Mouse (Mus musculus) bone marrow macrophage, adult 2 months (primary cell): ENCODE measurements around the gene Tjp2.

Experiments
- CTCF ChIP-seq: IDR thresholded peaks from 2 replicates; pipeline ENCODE4 v1.5.1; 2012; ENCODE audit warnings: low read depth, mild to moderate bottlenecking, low read length, moderate library complexity
- POLR2A ChIP-seq: IDR thresholded peaks from 2 replicates; pipeline ENCODE4 v1.6.1; 2012; ENCODE audit warnings: mild to moderate bottlenecking, low read depth, low read length, borderline replicate concordance

DNA sequence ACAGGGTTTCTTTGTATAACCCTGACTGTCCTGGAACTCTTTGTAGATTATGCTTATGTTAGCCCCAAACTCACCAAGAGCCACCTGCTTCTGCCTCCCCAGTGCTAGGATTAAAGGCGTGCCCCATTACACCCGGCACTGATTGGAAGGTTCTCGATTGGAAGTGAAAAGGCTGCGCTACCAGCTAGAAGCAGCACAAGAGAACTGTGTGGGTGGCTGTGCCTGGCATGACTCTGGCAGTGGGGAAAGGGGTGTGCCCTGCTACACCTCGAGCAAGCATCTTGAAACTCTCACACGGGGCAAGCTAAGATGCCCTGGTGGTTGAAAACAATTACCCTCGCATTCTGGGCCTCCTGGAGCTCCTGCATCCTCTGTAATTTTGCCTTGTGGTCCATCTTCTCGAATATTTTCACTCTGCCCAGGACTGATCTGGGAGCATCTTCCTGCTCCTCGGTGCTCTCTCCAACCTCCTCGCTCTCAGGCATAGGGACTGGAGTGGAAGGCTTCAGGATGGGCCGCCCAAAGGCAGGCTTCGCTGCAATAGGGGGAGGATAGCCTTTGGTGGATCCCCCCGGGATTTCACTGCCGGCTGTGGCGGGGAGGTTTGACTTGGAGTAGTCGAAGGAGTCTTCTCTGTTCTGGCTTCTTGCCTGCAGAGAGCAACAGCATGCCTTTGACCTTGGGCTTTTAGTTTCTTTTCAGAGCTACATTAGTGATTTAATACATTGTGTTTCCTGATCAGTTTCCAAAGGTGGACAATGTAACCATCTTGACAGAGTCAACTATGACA, 127.0 kb downstream of the Tjp2 start:
- TF ChIP-seq CTCF: no peak
- no peak for TF ChIP-seq POLR2A
